Mouse (Mus musculus) forebrain, embryonic 15.5 days (tissue): ENCODE results near the gene Cxcr6. TPM values are rescaled to one million over a fixed set of nuclear protein-coding genes. Genes with fewer than 3 reads are reported as not detected.

ENCODE experiments used
- ATAC-seq: fragments of 200-750 bp; cut with Nextera tagmentation; replicated peaks from 2 replicates; pipeline ENCODE4 v1.8.0; 2017; ENCODE audit warnings: mild to moderate bottlenecking, moderate TSS enrichment, moderate library complexity
- H3K27ac ChIP-seq: fragments of 300-500 bp; sonication (generic); replicated peaks from 2 replicates; pipeline ENCODE4 v1.5.1; 2015; ENCODE audit warnings: mild to moderate bottlenecking, inconsistent platforms
- H3K27me3 ChIP-seq: fragments of 300-500 bp; sonication (generic); 2 replicates; pipeline ENCODE4 v1.6.1; 2015; ENCODE audit warnings: inconsistent platforms
- H3K36me3 ChIP-seq: fragments of 300-500 bp; sonication (generic); 2 replicates; pipeline ENCODE4 v1.6.1; 2015; ENCODE audit warnings: mild to moderate bottlenecking, inconsistent platforms
- H3K4me1 ChIP-seq: fragments of 300-500 bp; sonication (generic); 2 replicates; pipeline ENCODE4 v1.6.1; 2015; ENCODE audit warnings: inconsistent platforms
- H3K4me2 ChIP-seq: fragments of 300-500 bp; sonication (generic); replicated peaks from 2 replicates; pipeline ENCODE4 v1.6.1; 2015; ENCODE audit warnings: mild to moderate bottlenecking, inconsistent platforms
- H3K4me3 ChIP-seq: fragments of 300-500 bp; sonication (generic); 2 replicates; pipeline ENCODE4 v1.5.1; 2015; ENCODE audit warnings: mild to moderate bottlenecking, inconsistent platforms
- H3K9ac ChIP-seq: fragments of 300-500 bp; sonication (generic); replicated peaks from 2 replicates; pipeline ENCODE4 v1.6.1; 2015; ENCODE audit warnings: mild to moderate bottlenecking, inconsistent platforms
- H3K9me3 ChIP-seq: fragments of 300-500 bp; sonication (generic); 2 replicates; pipeline ENCODE4 v1.6.1; 2016; ENCODE audit warnings: inconsistent platforms
- WGBS: fragments of 180-500 bp; shearing (Covaris S2); methylation state at CpG from one replicate; pipeline ENCODE4 v1.1.7; 2015; ENCODE audit warnings: mixed read lengths; 5-methylcytosine and 5-hydroxymethylcytosine counted together
- polyA plus RNA-seq: library from polyadenylated mRNA; unstranded; fragments of >200 nt; fragmentation: Nextera tagmentation; extraction: Ambion mirVana; gene quantifications from 2 replicates; pipeline ENCODE4 v1.2.1, GENCODE M21; 2015

The Cxcr6 gene
- polyA plus RNA-seq, 1 experiment from 2014 or later = 0.18 TPM

DNA sequence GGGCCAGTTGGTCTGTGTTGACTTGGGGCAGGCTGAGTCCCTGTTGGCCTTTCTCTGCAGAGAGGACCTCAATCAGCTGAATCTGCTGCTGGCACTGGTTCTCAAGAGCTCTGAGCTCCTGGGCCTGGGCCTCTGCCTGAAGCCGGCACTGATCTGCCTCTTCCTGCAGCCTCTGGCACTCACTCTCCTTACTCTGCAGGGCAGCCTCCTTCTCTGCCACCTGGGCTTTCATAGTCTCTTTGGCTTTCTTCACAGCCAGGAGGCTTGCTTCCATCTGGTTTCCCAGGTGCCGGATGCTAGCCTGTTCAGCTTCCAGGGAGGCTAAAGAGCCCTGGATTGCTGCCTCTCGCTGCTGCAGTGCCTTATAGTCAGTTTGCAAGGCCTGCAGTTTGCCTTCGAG lies 22.6 kb downstream of the Cxcr6 start:
- Histone ChIP-seq H3K27me3 (no peaks in the 10 kb centered on the region), H3K27ac (no peak overlapping the region), H3K9ac (no peak overlapping the region), H3K4me1 (no peaks in the 10 kb centered on the region), H3K4me2 (no peak overlapping the region), H3K4me3 (no peak overlapping the region), H3K9me3 (no peaks in the 10 kb centered on the region), H3K36me3 (peaks cover 19% of the 10 kb centered on the region; the same call in 1 of the 2 replicates)
- 98% methylated on average over 4 of the region's 4 CpGs for WGBS
- ATAC-seq = no peak

DNA sequence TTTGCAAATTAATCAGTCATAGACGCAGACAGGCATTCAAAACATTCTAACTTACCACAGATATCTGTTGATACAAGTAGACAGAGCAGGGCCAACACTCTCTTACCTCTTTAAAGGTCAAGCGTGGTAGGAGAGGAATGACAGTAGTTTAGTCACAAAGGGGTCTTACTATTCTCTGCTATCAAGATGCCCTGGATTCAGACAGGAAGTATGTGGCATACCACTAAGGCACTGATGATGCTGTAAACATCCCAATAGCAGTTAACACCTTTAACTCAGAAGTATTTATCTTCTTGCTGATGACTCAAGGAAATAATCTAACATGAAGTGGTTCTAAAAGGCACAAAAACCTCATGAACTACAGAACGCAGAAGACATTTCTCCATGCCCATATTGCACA lies 29.6 kb downstream of the Cxcr6 start:
- ATAC-seq = no peak
- WGBS = 94% methylated on average over 3 of the region's 3 CpGs

DNA sequence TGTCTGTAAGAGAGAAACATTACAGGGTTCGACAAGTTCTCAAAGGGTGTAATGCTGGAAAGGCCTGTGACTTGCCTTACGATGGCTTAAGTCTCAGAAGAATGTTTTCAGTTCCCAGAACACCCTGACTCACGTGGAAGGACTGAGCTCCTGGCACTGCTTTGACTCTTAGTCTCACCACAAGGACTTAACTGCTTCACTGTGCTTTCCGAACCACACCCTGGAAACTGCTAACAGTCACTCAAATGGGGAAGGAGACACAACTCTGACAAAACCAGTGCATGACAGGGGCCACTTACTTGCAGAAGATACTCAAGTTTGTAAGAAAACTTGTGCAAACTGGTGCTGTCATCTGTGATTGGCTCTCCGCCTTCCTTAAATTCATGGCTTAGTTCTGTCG lies 34.0 kb downstream of the Cxcr6 start:
- H3K9ac ChIP-seq = no peak overlapping the region
- H3K27me3 ChIP-seq = no peaks in the 10 kb centered on the region
- no peak for ATAC-seq
- H3K4me2 ChIP-seq = no peak overlapping the region
- H3K4me1 ChIP-seq = no peaks in the 10 kb centered on the region
- H3K4me3 ChIP-seq = no peak overlapping the region
- WGBS = 89% methylated on average over 6 of the region's 6 CpGs
- peaks cover 16% of the 10 kb centered on the region; the same call in 1 of the 2 replicates for H3K36me3 ChIP-seq
- no peaks in the 10 kb centered on the region for H3K9me3 ChIP-seq
- no peak overlapping the region for H3K27ac ChIP-seq

More for the DNA sequence above, 29.6 kb downstream of the Cxcr6 start:
- no peak overlapping the region for H3K9ac ChIP-seq
- peaks cover 24% of the 10 kb centered on the region; the same call in 1 of the 2 replicates for H3K36me3 ChIP-seq
- no peaks in the 10 kb centered on the region for H3K27me3 ChIP-seq
- no peak overlapping the region for H3K4me2 ChIP-seq
- no peaks in the 10 kb centered on the region for H3K4me1 ChIP-seq
- no peak overlapping the region for H3K4me3 ChIP-seq
- H3K9me3 ChIP-seq = no peaks in the 10 kb centered on the region
- H3K27ac ChIP-seq = no peak overlapping the region

DNA sequence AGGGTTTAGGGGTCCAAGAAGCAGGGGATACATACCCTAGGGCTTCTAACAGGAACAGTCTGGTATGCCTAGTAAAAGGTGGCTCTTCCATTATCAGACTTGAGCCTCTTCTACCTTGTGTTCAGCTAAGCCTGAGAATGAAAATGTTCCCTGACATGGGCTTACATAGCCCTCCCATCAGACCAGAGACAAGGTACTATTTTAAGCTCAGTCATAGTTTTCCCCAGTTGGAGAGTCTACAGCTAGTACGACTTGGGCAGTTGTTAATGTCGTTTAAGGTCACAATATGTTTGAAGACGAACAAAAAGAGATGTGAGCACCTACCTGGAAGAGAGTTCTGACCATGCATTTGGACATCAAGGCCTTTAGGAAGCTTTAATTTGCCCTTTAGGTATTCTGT lies 38.2 kb downstream of the Cxcr6 start:
- no peaks in the 10 kb centered on the region for H3K27me3 ChIP-seq
- H3K4me1 ChIP-seq = no peaks in the 10 kb centered on the region
- no peak overlapping the region for H3K4me3 ChIP-seq
- H3K4me2 ChIP-seq = no peak overlapping the region
- H3K9ac ChIP-seq = no peak overlapping the region
- no peaks in the 10 kb centered on the region for H3K9me3 ChIP-seq
- 93% methylated on average over 3 of the region's 3 CpGs for WGBS
- H3K27ac ChIP-seq = no peak overlapping the region
- H3K36me3 ChIP-seq = no peaks in the 10 kb centered on the region
- ATAC-seq = no peak

DNA sequence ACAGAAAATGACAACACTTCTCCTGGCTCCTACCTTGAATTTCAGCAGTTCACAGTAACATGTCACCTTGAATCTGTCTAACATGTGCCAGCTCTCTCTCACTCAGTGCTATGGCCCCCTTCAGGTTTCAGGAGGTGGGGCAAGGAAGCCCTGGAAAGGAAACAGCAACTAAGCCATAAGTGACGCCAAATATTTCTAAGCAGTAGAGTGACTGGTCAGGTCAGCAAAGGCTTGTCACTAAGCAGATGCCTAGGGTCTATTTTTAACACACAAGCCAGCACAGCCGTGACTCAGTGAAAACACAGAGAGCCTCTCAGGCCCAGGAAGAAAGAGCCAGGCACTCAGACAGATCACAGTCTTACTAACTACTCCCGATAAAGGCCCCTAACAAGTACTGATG lies 38.8 kb downstream of the Cxcr6 start:
- ATAC-seq = no peak
- no peak overlapping the region for H3K4me2 ChIP-seq
- H3K27ac ChIP-seq = no peak overlapping the region
- H3K4me1 ChIP-seq = 0 out of 2 replicates have a peak, but pooled peaks cover 2% of the 10 kb centered on the region
- no peak overlapping the region for H3K4me3 ChIP-seq
- 80% methylated on average over 3 of the region's 3 CpGs for whole genome bisulfite sequencing
- H3K9me3 ChIP-seq = no peaks in the 10 kb centered on the region
- no peaks in the 10 kb centered on the region for H3K36me3 ChIP-seq
- H3K9ac ChIP-seq = no peak overlapping the region
- H3K27me3 ChIP-seq = no peaks in the 10 kb centered on the region

DNA sequence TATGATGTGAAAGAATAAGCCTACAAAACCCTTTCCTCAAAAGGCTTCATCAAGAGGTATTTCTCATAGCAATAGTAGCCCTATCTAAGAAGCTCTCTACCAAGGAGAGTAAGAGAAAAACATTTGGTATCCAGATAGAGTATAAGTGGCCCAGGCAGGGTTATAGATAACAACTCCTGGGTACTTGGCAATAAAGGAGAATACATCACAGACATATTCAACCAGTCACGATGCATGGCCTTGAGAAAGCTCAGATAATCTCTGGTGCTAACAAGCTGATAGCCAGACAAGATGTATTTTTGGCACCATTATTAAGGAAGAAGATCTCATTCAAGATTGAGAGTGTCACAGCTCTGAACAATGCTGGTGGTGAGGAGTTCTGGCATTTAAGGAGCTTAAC lies 40.2 kb downstream of the Cxcr6 start:
- Histone ChIP-seq H3K9me3 (no peaks in the 10 kb centered on the region), H3K9ac (no peak overlapping the region), H3K4me1 (peaks cover 12% of the 10 kb centered on the region), H3K4me2 (no peak overlapping the region), H3K4me3 (no peak overlapping the region), H3K27me3 (no peaks in the 10 kb centered on the region), H3K36me3 (no peaks in the 10 kb centered on the region), H3K27ac (no peak overlapping the region)
- no peak for ATAC-seq
- 92% methylated on average over 1 of the region's 1 CpGs for WGBS

DNA sequence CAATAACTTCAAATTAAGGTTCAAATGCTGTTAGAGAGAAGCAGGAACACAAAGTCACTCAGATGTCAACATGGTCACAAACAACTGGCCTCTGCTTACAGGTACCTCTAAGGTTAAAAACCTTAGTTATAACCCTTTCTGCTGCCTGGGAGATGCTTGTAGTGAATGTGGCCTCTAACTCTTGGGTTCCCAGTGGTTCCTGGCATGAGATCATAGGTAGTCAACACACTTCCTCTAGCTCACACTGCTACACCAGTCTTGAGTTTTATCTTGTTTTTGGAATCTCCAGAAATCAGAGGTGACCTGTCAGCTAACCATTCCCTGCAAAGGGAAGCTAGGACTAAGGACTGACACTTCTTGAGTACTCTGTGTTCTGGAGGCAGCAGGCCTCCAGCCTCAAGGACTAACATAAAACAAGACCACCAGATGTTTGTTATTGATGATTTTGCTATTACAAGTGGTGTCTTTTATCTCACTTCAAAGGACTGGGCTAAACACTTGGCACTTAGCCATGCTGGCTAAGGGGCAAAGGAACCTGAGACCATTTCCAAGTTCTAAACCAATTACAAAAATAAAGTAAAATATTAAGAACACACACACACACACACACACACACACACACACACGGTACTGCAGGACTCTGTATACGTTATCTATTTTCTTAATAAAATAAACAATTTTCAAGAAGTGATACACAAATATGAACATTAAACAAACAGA lies 43.9 kb downstream of the Cxcr6 start:
- Histone ChIP-seq H3K36me3 (no peaks in the 10 kb centered on the region), H3K4me1 (peaks cover 16% of the 10 kb centered on the region), H3K4me3 (no peak overlapping the region), H3K4me2 (peak overlapping the region; percentile 78; the same call in 1 of the 2 replicates), H3K27me3 (no peaks in the 10 kb centered on the region), H3K9ac (no peak overlapping the region), H3K27ac (peak overlapping the region; percentile 88; the same call in 1 of the 2 replicates), H3K9me3 (no peaks in the 10 kb centered on the region)
- 76% methylated on average over 2 of the region's 2 CpGs for WGBS
- no peak for ATAC-seq

DNA sequence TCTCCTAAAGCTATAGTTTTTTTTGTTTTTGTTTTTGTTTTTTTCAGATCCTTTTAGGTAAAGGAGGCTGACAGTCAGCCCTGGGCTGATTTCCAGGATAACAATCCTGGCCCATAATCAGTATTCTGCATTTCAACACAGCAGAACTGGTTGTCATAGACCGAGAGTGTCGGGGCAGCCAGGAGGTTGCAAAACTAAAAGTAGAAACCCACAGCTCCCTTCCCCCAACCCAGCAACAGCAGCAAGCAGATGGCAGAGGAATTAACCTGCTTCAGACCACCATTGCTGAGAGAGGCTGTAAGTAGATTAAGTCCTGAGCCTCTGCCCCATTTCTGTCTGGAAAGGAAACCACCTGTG lies 44.4 kb downstream of the Cxcr6 start:
- peak overlapping the region; percentile 78 for H3K4me2 ChIP-seq
- peaks cover 16% of the 10 kb centered on the region for H3K4me1 ChIP-seq
- H3K9ac ChIP-seq = no peak overlapping the region
- WGBS = 4% methylated on average over 2 of the region's 2 CpGs
- no peaks in the 10 kb centered on the region for H3K9me3 ChIP-seq
- H3K27ac ChIP-seq = 0 out of 2 replicates have a peak overlapping the region, but pooled peaks have one; percentile 88
- peak overlapping the region; percentile 89 for H3K4me3 ChIP-seq
- no peaks in the 10 kb centered on the region for H3K36me3 ChIP-seq
- ATAC-seq = no peak
- no peaks in the 10 kb centered on the region for H3K27me3 ChIP-seq

DNA sequence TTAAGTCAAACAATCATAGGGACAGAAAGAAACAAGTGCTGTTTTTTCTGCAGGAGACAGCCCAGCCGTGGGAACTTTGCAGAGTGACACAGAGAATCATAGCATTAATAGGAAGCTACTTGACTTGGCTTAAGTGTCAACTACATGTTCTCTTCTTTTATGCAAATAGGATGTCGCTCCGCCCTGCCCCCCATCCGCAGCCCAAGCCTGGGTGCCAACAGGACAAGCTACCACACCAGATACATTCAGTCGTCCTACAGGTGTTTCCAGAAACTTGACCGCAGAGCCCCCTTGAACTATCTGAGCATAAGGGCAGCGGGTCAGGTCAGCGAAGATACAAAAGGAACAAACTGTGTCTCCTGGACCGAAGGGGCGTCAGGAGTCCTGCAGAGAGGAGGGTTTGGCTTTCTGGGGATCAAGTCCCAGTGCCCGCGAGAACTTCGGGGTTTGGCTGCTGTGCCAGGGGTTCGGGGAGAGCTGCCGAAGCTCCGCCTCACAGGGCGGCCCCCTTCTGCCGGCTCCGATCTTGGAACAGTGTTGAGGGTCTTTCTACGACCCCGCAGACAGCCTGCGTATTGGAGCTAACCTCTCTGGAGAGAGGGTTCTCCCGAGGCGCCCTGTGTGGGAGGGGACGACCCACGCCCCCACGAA lies 44.9 kb downstream of the Cxcr6 start:
- Histone ChIP-seq H3K27me3 (no peaks in the 10 kb centered on the region), H3K27ac (peak overlapping the region; percentile 88), H3K4me1 (peaks cover 16% of the 10 kb centered on the region), H3K4me3 (peak overlapping the region; percentile 89), H3K9ac (peak overlapping the region; percentile 73), H3K36me3 (no peaks in the 10 kb centered on the region), H3K4me2 (peak overlapping the region; percentile 78), H3K9me3 (no peaks in the 10 kb centered on the region)
- peak; percentile 85; the same call in 1 of the 2 replicates for ATAC-seq
- WGBS = under 1% methylated on average over 27 of the region's 27 CpGs

DNA sequence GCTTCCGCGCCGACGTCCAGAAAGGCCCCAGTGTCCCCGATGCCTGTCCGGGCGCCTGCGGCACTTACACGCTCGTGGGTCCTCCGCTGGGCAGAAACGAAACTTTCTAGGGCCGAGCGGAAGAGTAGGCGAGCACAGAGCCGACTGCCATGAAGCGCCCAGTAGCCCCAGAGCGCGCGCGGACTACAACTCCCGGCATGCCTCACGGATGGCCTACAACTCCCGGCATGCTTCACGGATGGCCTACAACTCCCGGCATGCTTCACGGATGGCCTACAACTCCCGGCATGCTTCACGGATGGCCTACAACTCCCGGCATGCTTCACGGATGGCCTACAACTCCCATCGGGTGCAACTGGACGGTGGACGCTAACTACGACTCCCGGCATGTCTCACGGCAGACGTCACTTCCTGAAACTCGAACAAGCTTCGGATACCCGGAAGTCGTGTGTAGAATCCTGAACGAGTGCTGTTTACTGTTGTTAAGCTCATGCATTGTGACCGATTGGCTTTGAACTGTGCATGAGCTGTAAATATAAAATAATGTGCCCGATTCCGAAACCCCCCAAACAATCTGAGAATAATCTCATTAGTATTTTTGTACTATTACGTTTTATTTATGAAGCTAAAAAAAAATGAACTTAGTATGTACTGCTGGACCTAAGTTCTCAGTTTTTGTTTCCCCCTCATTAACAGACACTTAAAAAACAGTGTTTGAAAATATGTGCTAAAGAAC lies 45.6 kb downstream of the Cxcr6 start, which contains the start of gene Fyco1:
Gene Fyco1 (minus strand): TSS at position 187 of the 736 bp plus-strand sequence.
- ATAC-seq = peak; percentile 98
- Histone ChIP-seq H3K27me3 (no peaks in the 10 kb centered on the region), H3K36me3 (no peaks in the 10 kb centered on the region), H3K4me1 (peaks cover 16% of the 10 kb centered on the region), H3K9me3 (no peaks in the 10 kb centered on the region), H3K9ac (peak within 1 kb of the TSS; percentile 73), H3K4me3 (peak within 1 kb of the TSS; percentile 89), H3K27ac (peak within 1 kb of the TSS; percentile 88), H3K4me2 (peak within 1 kb of the TSS; percentile 78)
- WGBS = under 1% methylated on average over 47 of the region's 47 CpGs

DNA sequence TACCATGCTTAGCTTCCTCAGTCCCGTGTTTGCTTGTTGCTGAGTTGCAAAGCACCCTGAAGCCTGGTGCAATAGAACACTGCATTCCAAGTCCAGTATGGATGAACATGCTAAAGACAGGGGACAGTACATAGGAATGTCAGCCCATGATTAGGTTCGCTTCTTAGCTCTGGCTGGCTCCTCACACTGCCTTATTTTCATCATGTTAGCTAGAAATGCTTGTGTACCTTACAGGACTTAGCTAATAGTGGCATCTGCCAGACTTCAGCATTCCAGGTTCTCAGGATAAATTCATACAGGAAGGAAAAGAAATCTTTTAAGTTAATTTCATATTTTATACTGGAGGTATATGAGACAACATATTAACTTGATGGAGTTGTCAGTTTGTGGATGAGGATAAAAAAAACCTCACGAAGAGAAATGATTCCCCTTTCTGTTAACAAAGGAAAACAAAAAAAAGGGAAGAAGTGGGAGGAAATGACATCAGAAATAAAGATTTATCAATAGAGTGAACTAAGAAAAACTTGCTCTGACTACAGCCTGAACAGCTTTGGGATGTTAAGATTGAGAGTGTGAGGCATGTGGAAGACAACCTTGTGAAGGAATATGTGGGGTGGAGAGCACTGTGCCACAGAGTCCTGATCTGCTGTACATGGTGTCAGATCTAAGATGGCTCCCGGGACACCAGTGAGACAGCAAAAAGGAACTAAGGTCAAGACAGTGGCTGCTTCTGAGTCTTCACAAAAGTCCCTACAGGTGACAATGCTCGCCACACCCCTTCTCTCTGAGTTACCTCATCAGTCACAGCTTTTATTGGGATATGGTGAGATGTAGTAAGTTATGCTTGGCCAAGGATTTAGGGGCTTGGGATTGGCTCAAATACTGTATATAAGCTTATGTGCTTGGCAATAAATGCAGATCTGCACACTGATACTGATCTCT lies 46.4 kb downstream of the Cxcr6 start:
- Histone ChIP-seq H3K4me1 (peaks cover 16% of the 10 kb centered on the region), H3K9me3 (no peaks in the 10 kb centered on the region), H3K36me3 (no peaks in the 10 kb centered on the region), H3K4me3 (peak overlapping the region; percentile 30), H3K27ac (peak overlapping the region; percentile 27), H3K4me2 (peak overlapping the region; percentile 52), H3K9ac (peak overlapping the region; percentile 40), H3K27me3 (no peaks in the 10 kb centered on the region)
- 62% methylated on average over 5 of the region's 5 CpGs for WGBS
- ATAC-seq = peak; percentile 26
